Mouse (Mus musculus) limb, embryonic 15.5 days (tissue): ENCODE data around the gene Trim28. TPM values are rescaled to one million over a fixed set of nuclear protein-coding genes. Genes with fewer than 3 reads are reported as not detected.

ENCODE experiments used
- ATAC-seq: fragments of 200-750 bp; cut with Nextera tagmentation; 2 replicates; pipeline ENCODE4 v1.8.0; 2017; ENCODE audit warnings: low read depth, moderate TSS enrichment; ENCODE audit not compliant: insufficient number of reproducible peaks, low FRiP score, low TSS enrichment
- H3K27ac ChIP-seq: fragments of 300-500 bp; sonication (generic); 2 replicates; pipeline ENCODE4 v1.5.1; 2015; ENCODE audit warnings: moderate library complexity, mild to moderate bottlenecking, inconsistent platforms
- H3K27me3 ChIP-seq: fragments of 300-500 bp; sonication (generic); 2 replicates; pipeline ENCODE4 v1.6.1; 2015; ENCODE audit warnings: inconsistent platforms
- H3K36me3 ChIP-seq: fragments of 300-500 bp; sonication (generic); 2 replicates; pipeline ENCODE4 v1.6.1; 2015; ENCODE audit warnings: inconsistent platforms
- H3K4me1 ChIP-seq: fragments of 300-500 bp; sonication (generic); 2 replicates; pipeline ENCODE4 v1.6.1; 2015; ENCODE audit warnings: inconsistent platforms
- H3K4me2 ChIP-seq: fragments of 300-500 bp; sonication (generic); 2 replicates; pipeline ENCODE4 v1.6.1; 2015; ENCODE audit warnings: mild to moderate bottlenecking, inconsistent platforms
- H3K4me3 ChIP-seq: fragments of 300-500 bp; sonication (generic); 2 replicates; pipeline ENCODE4 v1.5.1; 2015; ENCODE audit warnings: mild to moderate bottlenecking, inconsistent platforms
- H3K9ac ChIP-seq: fragments of 300-500 bp; sonication (generic); 2 replicates; pipeline ENCODE4 v1.6.1; 2015; ENCODE audit warnings: inconsistent platforms
- H3K9me3 ChIP-seq: fragments of 300-500 bp; sonication (generic); 2 replicates; pipeline ENCODE4 v1.6.1; 2016; ENCODE audit warnings: inconsistent platforms
- WGBS: fragments of 180-500 bp; shearing (Covaris S2); methylation state at CpG from one replicate; pipeline ENCODE4 v1.1.7; 2015; 5-methylcytosine and 5-hydroxymethylcytosine counted together
- polyA plus RNA-seq: library from polyadenylated mRNA; unstranded; fragments of >200 nt; fragmentation: Nextera tagmentation; extraction: Ambion mirVana; gene quantifications from 2 replicates; pipeline ENCODE4 v1.2.1, GENCODE M21; 2015

Gene Trim28
- polyA plus RNA-seq, 1 experiment from 2014 or later, result 243 TPM

DNA sequence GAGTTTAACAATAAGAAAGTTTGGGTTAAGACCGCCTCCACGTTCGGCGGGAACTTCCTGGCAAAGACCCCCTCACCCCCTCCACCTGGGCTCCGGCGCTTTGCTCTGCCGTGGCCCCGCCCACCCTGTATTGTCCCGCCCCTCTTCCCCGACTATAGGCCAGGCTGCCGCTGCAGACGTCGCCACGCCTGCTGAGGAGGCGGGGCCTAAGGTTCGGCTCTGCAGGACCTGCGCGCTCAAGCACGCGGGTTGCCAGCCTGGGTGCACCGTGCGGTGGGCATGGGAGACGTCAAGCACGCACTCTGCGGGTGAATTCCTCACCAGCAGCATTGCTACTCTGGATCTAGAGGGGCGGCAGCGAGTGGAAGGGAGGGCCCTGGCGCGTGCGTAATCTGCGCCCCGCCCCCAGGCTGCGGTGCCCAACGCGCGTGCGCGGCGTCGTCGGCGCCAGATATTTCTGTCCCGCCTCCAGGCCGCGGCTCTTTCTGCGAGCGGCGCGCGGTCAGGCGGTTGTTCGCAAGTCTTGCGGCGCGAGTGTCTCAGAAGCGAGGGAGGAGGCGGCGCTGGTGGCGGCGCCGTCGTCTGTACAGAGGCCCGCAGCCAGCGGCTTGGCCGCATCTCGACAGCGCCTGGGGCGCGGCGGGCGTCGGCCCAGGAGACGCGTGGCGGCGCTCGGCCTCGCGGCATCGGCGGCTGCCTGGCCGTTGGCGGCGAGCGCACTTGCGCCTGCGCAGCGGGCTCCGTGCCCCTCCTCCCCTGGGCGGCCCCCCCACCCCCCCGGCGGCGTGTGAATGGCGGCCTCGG is 25.2 kb downstream of the Trim28 start:
- peak overlapping the region; percentile 89 for H3K4me2 ChIP-seq
- H3K27me3 ChIP-seq, result no peaks in the 10 kb centered on the region
- peaks cover 29% of the 10 kb centered on the region for H3K4me1 ChIP-seq
- peak overlapping the region; percentile 95 for H3K9ac ChIP-seq
- peak overlapping the region; percentile 100 for H3K27ac ChIP-seq
- peak overlapping the region; percentile 97 for H3K4me3 ChIP-seq
- ATAC-seq, result peak; percentile 91
- H3K9me3 ChIP-seq, result no peaks in the 10 kb centered on the region
- H3K36me3 ChIP-seq, result peaks cover 37% of the 10 kb centered on the region
- under 1% methylated on average over 90 of the region's 95 CpGs for WGBS

DNA sequence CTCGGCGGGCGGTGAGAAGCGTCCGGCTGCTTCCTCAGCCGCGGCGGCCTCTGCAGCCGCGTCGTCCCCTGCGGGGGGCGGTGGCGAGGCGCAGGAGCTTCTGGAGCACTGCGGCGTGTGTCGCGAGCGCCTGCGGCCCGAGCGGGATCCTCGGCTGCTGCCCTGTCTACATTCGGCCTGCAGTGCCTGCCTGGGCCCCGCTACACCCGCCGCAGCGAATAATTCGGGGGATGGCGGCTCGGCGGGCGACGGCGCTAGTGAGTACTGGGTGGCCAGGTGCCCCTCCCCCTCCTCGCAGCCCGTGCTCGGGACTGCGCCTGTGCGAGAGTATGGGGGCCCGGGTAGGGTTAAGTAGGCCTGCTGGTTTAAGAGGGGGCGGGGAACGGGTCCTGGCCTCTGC is 25.9 kb downstream of the Trim28 start:
- H3K27ac ChIP-seq, result peak overlapping the region; percentile 100
- H3K4me3 ChIP-seq, result peak overlapping the region; percentile 97
- H3K4me2 ChIP-seq, result peak overlapping the region; percentile 89
- peaks cover 44% of the 10 kb centered on the region for H3K36me3 ChIP-seq
- no peaks in the 10 kb centered on the region for H3K9me3 ChIP-seq
- peak overlapping the region; percentile 95 for H3K9ac ChIP-seq
- no peaks in the 10 kb centered on the region for H3K27me3 ChIP-seq
- H3K4me1 ChIP-seq, result peaks cover 29% of the 10 kb centered on the region
- ATAC-seq, result peak; percentile 56
- WGBS, result under 1% methylated on average over 41 of the region's 44 CpGs

DNA sequence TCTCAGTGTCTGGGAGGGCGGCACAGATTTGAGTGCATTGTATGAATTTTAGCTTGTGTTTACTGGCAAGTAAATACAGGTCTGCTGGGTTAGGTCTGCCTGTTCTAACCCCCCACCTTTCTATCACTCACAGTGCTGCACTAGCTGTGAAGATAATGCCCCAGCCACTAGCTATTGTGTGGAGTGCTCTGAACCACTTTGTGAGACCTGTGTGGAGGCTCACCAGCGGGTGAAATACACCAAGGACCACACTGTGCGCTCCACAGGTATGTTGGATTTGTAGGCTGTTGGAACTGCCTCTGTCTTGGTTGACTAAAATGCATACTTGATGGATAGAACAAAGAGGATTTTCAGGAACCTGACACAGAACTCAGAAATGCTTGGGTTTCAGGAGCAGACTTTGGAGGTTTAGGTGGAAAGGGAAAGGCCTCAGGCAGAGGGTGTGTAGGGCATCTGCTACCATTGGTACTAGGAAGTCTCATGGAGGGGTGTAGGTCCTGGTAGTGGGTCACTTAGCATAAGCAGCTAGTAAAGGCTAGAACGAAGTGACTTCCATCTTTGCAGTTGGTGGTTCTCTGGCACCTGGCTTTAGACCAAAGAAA is 26.7 kb downstream of the Trim28 start:
- H3K4me3 ChIP-seq, result peak overlapping the region; percentile 97
- no peak for ATAC-seq
- H3K36me3 ChIP-seq, result peaks cover 52% of the 10 kb centered on the region
- H3K4me1 ChIP-seq, result peaks cover 29% of the 10 kb centered on the region
- H3K4me2 ChIP-seq, result peak overlapping the region; percentile 89
- H3K27me3 ChIP-seq, result no peaks in the 10 kb centered on the region
- peak overlapping the region; percentile 100; the same call in 1 of the 2 replicates for H3K27ac ChIP-seq
- no peaks in the 10 kb centered on the region for H3K9me3 ChIP-seq
- WGBS, result 28% methylated on average over 4 of the region's 4 CpGs
- H3K9ac ChIP-seq, result peak overlapping the region; percentile 95

DNA sequence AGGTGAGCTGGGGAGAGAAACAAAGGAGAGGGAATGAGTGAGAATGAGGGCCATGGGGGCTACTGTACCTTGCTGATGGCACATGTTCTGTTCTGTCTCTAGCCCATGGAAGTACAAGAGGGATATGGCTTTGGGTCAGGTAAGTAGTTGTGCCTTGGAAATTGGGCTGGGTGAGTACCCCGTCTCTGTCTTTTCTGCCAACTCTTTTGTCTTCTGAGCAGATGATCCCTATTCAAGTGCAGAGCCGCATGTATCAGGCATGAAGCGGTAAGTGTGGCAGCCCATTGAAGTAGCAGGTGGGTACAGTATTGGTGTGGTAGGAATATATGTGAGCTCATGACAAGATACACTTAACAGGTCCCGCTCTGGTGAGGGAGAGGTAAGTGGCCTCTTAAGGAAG is 30.1 kb downstream of the Trim28 start:
- no peak overlapping the region for H3K4me3 ChIP-seq
- no peak overlapping the region for H3K4me2 ChIP-seq
- no peaks in the 10 kb centered on the region for H3K27me3 ChIP-seq
- no peak overlapping the region for H3K27ac ChIP-seq
- H3K4me1 ChIP-seq, result peaks cover 33% of the 10 kb centered on the region
- H3K9ac ChIP-seq, result no peak overlapping the region
- WGBS, result 93% methylated on average over 4 of the region's 4 CpGs
- peaks cover 81% of the 10 kb centered on the region for H3K36me3 ChIP-seq
- no peak for ATAC-seq
- H3K9me3 ChIP-seq, result no peaks in the 10 kb centered on the region

DNA sequence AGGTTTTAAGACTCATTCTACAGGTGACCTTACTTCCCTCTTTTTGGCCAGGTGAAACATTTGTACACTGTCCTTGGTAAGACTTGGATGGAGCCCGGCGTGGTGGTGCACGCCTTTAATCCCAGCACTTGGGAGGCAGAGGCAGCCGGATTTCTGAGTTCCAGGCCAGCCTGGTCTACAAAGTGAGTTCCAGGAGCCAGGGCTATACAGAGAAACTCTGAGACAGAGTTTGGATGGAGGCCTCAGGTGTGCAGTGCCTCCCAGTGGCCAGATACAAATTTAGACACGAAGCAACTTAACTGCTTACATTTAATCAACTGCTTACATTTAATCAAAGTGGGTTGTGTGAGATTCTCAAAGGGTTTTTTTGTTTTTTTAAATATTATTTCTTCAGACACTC is 32.2 kb downstream of the Trim28 start:
- no peaks in the 10 kb centered on the region for H3K27me3 ChIP-seq
- H3K9ac ChIP-seq, result no peak overlapping the region
- H3K4me3 ChIP-seq, result no peak overlapping the region
- no peaks in the 10 kb centered on the region for H3K9me3 ChIP-seq
- WGBS, result 67% methylated on average over 5 of the region's 5 CpGs
- no peak for ATAC-seq
- H3K4me2 ChIP-seq, result no peak overlapping the region
- peaks cover 37% of the 10 kb centered on the region for H3K4me1 ChIP-seq
- peaks cover 87% of the 10 kb centered on the region for H3K36me3 ChIP-seq
- H3K27ac ChIP-seq, result no peak overlapping the region

DNA sequence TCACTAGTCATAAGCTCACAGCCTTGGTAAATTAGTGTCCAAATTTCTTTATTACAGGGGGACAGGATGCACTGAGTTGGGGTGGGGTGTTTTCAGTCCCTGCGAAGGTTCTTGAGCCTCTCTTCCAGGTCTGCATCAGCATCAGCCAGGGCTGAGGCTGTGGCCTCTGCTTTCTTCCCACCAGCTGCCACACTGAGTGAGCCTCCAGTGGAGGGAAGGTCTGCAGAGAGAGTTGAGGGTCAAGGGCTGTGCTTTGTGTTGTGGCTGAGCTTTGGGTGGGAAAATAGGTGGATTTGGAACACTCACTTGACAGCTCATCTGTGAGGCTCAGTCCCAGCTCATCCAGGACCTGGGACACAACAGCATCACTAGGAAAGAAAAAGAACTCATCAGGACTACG is 33.1 kb downstream of the Trim28 start:
- Histone ChIP-seq H3K4me1 (peaks cover 37% of the 10 kb centered on the region), H3K27ac (no peak overlapping the region), H3K9me3 (no peaks in the 10 kb centered on the region), H3K36me3 (peaks cover 83% of the 10 kb centered on the region), H3K9ac (no peak overlapping the region), H3K4me3 (no peak overlapping the region), H3K27me3 (no peaks in the 10 kb centered on the region), H3K4me2 (no peak overlapping the region)
- no peak for ATAC-seq
- WGBS, result 82% methylated on average over 2 of the region's 2 CpGs

DNA sequence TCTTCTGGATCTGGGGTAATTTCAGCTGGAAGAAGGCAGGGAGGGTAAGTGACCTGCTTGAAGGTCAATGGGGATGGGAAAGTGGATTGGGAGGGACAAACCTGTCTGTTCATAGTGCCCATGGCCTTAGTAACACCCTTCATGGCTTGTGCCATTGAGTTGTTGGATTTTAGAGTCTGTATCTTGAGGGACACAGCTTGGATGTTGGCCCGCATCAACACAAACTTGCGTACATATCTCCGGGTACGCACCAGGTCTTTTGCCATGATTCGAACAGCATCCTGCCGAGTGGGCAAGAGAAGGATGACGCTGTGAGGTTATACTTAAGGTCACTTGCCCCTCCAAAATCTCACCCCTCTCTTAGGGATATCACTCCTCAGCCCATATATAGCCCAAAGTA is 33.6 kb downstream of the Trim28 start:
- Histone ChIP-seq H3K4me1 (peaks cover 36% of the 10 kb centered on the region), H3K27ac (no peak overlapping the region), H3K4me2 (no peak overlapping the region), H3K27me3 (no peaks in the 10 kb centered on the region), H3K9ac (no peak overlapping the region), H3K4me3 (no peak overlapping the region), H3K36me3 (peaks cover 78% of the 10 kb centered on the region), H3K9me3 (no peaks in the 10 kb centered on the region)
- no peak for ATAC-seq
- WGBS, result 90% methylated on average over 7 of the region's 7 CpGs

DNA sequence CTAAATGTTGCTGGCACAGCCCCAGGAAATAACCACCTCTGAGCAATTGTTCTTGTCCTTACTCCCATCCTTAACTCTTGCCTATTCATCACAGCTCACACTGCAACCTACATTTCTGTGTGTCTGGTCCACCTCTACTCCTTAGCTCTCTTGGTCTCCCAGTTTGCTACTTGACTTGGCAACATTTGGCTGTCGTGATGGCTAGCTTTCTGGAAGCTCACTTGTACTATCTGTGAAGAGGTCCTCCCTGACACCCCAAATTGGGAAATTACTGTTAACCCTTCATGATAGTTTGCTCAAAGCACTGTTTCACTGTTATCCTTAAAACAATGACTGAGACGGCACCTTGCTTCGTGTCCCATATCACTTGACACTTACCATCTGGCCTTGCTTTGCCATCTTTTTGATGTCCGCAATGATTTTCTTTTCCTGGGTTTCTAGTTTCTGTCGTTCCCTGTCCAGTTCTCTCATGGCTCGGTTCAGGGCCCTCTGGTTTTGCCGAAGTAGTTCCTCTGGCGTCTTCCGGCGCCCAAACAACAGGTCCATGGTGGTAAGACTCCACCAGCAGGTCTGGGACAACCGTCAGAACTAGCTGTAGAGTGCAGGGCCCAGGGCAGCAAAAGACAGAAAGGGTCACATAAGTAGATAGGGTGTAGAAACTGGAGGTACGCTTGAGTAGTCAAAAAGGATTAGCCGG is 34.7 kb downstream of the Trim28 start:
- Histone ChIP-seq H3K9ac (peak overlapping the region; percentile 69), H3K27me3 (no peaks in the 10 kb centered on the region), H3K4me2 (peak overlapping the region; percentile 75), H3K9me3 (no peaks in the 10 kb centered on the region), H3K27ac (peak overlapping the region; percentile 93), H3K36me3 (peaks cover 67% of the 10 kb centered on the region), H3K4me3 (peak overlapping the region; percentile 56), H3K4me1 (peaks cover 38% of the 10 kb centered on the region)
- 46% methylated on average over 13 of the region's 13 CpGs for WGBS
- no peak for ATAC-seq

DNA sequence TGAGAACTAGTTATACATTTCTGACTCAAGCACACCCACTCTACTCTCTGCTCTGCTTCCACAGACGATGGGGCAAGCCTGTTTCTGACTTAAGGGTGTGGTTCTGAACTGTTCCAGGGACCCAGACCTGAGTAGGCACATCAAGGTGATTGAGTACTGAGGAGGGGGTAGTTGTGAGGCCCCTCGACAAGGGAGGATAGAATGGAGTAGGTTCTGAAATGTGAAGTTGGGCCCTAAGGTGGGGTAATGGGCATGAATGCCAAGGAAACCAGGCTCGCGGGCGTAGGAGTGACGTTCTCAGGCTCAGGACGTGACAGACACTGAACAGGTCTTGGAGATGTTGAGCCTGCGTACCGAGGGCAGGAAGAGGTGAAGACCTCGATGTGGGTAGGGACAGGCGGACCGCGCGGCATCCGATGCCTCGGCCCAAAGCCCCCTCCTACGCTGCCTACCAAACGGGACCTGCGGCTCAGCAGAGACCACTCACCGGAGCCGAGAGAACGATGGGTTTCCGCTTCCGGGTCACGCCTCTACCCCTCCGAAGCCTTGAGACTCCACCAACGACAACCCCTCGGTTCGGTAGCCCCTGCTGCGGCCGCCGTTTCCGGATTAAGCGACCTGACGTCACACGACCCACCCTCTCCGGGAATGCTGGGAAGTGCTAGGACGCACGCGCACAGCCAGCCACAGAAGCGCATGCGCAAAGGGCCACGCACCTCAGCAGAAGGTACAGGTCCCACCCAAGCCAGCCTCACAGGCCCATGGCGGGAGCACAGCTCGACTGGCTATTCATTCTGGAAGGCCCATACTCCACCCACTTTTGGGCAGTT is 35.4 kb downstream of the Trim28 start, which contains the start of gene Chmp2a:
Gene Chmp2a, minus strand, starts transcription at position 660 of the 830 bp plus-strand sequence.
- Histone ChIP-seq H3K36me3 (peaks cover 59% of the 10 kb centered on the region), H3K9ac (peak within 1 kb of the TSS; percentile 69), H3K9me3 (no peaks in the 10 kb centered on the region), H3K4me3 (peak within 1 kb of the TSS; percentile 56), H3K4me2 (peak within 1 kb of the TSS; percentile 75), H3K27me3 (no peaks in the 10 kb centered on the region), H3K27ac (peak within 1 kb of the TSS; percentile 93), H3K4me1 (peaks cover 43% of the 10 kb centered on the region)
- peak; percentile 76 for ATAC-seq
- under 1% methylated on average over 45 of the region's 45 CpGs for WGBS

DNA sequence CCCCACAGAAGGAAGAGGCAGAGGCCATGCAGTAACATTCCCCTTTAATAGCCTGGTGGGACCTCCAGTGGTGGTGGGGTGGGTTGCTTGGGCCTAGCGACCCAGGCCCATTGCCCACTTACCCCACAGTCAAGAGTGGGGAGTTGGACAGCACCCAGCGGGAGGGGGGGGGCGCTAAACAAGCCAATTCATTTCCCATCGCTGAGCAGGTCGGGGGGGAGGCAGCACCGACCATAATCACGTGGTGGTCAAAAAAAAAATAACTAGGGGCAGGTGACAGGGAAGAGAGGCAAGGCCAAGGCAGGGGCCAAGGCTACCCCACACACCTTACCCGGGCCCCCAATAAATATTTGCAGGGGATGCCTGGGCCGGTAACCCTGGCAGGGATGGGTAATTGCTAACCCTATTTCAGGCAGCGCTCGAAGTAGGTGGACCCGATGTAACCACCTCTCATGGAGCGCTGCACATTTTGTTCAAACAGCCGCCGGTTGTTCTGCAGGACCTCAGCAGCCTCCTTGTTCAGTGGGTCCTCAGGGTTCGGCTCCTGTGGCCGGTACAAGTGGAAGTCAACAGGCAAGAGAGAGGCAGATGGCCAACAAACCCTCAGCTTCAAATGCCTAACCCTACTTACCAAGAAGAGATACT is 36.4 kb downstream of the Trim28 start:
- Histone ChIP-seq H3K36me3 (peaks cover 50% of the 10 kb centered on the region), H3K4me2 (peak overlapping the region; percentile 75), H3K4me3 (peak overlapping the region; percentile 56), H3K27me3 (no peaks in the 10 kb centered on the region), H3K27ac (peak overlapping the region; percentile 93), H3K9me3 (no peaks in the 10 kb centered on the region), H3K4me1 (peaks cover 43% of the 10 kb centered on the region), H3K9ac (no peak overlapping the region)
- WGBS, result 85% methylated on average over 17 of the region's 17 CpGs
- ATAC-seq, result no peak

DNA sequence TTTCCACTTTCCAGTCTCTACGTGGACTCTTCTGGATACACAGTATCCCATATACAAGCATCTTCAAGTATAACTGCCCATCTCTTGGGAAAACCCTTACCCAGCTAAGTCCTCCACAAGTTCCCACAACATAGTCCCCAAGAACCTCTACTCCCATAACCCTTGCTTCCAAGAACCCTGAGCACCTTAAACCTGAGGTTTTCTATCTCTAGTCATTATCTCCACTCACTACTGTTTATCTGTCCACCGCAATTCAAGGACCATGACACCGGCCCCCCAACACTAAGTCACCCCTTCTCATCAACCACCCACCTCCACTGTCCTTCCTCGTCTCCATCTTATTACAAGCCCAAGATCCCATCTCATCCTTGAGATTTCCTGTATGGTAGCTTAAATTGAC is 37.9 kb downstream of the Trim28 start:
- ATAC-seq, result no peak
- 42% methylated on average over 4 of the region's 4 CpGs for WGBS
- H3K9ac ChIP-seq, result peak overlapping the region; percentile 99
- H3K27me3 ChIP-seq, result peaks cover 12% of the 10 kb centered on the region
- peaks cover 43% of the 10 kb centered on the region for H3K4me1 ChIP-seq
- peaks cover 35% of the 10 kb centered on the region for H3K36me3 ChIP-seq
- no peak overlapping the region; the same call in 1 of the 2 replicates for H3K27ac ChIP-seq
- no peaks in the 10 kb centered on the region for H3K9me3 ChIP-seq
- H3K4me2 ChIP-seq, result peak overlapping the region; percentile 69
- H3K4me3 ChIP-seq, result peak overlapping the region; percentile 84
